Mouse (Mus musculus) CH12.LX (cell line): ENCODE measurements around the gene Gpat3. TPM values are rescaled to one million over a fixed set of nuclear protein-coding genes. Genes with fewer than 3 reads are reported as not detected.

ENCODE experiments used
- DNase-seq: peaks from one replicate; pipeline ENCODE4 v3.0.0-alpha.2; 2013; ENCODE audit errors: extremely low read depth
- H3K27ac ChIP-seq: 2 replicates; pipeline ENCODE4 v1.5.1; 2012; ENCODE audit warnings: low read depth, mild to moderate bottlenecking, control low read depth, moderate library complexity; ENCODE audit not compliant: insufficient read depth
- H3K27me3 ChIP-seq: replicated peaks from 2 replicates; pipeline ENCODE3; 2012; ENCODE audit warnings: inconsistent platforms
- H3K36me3 ChIP-seq, 2 experiments: replicated peaks in 1 of 2; 2 replicates each; pipeline versions ENCODE3 to v1.6.1; 2012; ENCODE audit warnings: inconsistent platforms in 1 of 2, low read length in 1 of 2, mild to moderate bottlenecking in 1 of 2, mixed read lengths in 1 of 2, moderate library complexity in 1 of 2; ENCODE audit not compliant: control insufficient read depth in 1 of 2, insufficient read depth in 1 of 2
- H3K4me1 ChIP-seq, 2 experiments: 2 replicates each; pipeline ENCODE4 v1.6.1; 2012; ENCODE audit warnings: inconsistent platforms in 1 of 2, moderate library complexity in 1 of 2; ENCODE audit not compliant: insufficient read depth in 2 of 2, control insufficient read depth in 1 of 2
- H3K4me2 ChIP-seq: 2 replicates; pipeline ENCODE4 v1.6.1; 2012; ENCODE audit warnings: low read depth, mild to moderate bottlenecking, control low read depth; ENCODE audit not compliant: poor library complexity, insufficient read depth, severe bottlenecking
- H3K4me3 ChIP-seq, 3 experiments: fragments of 150-350 bp in 1 of 3; sonication (generic) in 1 of 3; replicated peaks in 1 of 3; 2 replicates each; pipeline versions ENCODE3 to v1.5.1; 2011 to 2012; ENCODE audit warnings: low read depth in 2 of 3, low read length in 2 of 3, mild to moderate bottlenecking in 2 of 3, moderate library complexity in 2 of 3, control low read depth in 1 of 3, improper control_type of control experiment in 1 of 3, inconsistent platforms in 1 of 3, mixed read lengths in 1 of 3; ENCODE audit not compliant: poor library complexity in 1 of 3
- H3K79me2 ChIP-seq: replicated peaks from 2 replicates; pipeline ENCODE4 v1.6.1; 2012; ENCODE audit warnings: mild to moderate bottlenecking, moderate library complexity; ENCODE audit not compliant: control insufficient read depth, poor library complexity, insufficient read depth, severe bottlenecking; ENCODE audit errors: extremely low read depth
- H3K9ac ChIP-seq: 2 replicates; pipeline ENCODE4 v1.6.1; 2012; ENCODE audit warnings: low read depth, mild to moderate bottlenecking, control low read depth, moderate library complexity; ENCODE audit not compliant: insufficient read depth
- H3K9me3 ChIP-seq: replicated peaks from 2 replicates; pipeline ENCODE3; 2012; ENCODE audit warnings: low read length, inconsistent platforms, mixed read lengths
- CHD1 ChIP-seq: IDR thresholded peaks from 2 replicates; pipeline ENCODE4 v1.6.1; 2012; ENCODE audit warnings: low read depth, low read length, improper control_type of control experiment, inconsistent platforms
- CHD2 ChIP-seq: IDR thresholded peaks from 2 replicates; pipeline ENCODE4 v1.6.1; 2011; ENCODE audit warnings: low read length, improper control_type of control experiment
- CTCF ChIP-seq, 2 experiments: IDR thresholded peaks in 1 of 2; conservative IDR thresholded peaks in 1 of 2; 2 replicates each; pipeline ENCODE4 v1.5.1; 2011 to 2012; ENCODE audit warnings: low read depth in 2 of 2, low read length in 2 of 2, improper control_type of control experiment in 1 of 2, inconsistent platforms in 1 of 2, mild to moderate bottlenecking in 1 of 2, moderate library complexity in 1 of 2
- EP300 ChIP-seq: IDR thresholded peaks from 2 replicates; pipeline ENCODE4 v1.6.1; 2011; ENCODE audit warnings: low read length, improper control_type of control experiment
- ETS1 ChIP-seq: conservative IDR thresholded peaks from 2 replicates; pipeline ENCODE4 v1.6.1; 2012; ENCODE audit warnings: low read depth, mild to moderate bottlenecking, inconsistent platforms, low read length, improper control_type of control experiment, moderate library complexity
- HCFC1 ChIP-seq: IDR thresholded peaks from 2 replicates; pipeline ENCODE4 v1.6.1; 2012; ENCODE audit warnings: low read depth, mild to moderate bottlenecking, inconsistent platforms, low read length, improper control_type of control experiment
- IRF4 ChIP-seq: IDR thresholded peaks from 2 replicates; pipeline ENCODE4 v1.6.1; 2014; ENCODE audit warnings: low read depth, mild to moderate bottlenecking, inconsistent platforms, low read length, improper control_type of control experiment
- MAX ChIP-seq: IDR thresholded peaks from 2 replicates; pipeline ENCODE4 v1.6.1; 2011; ENCODE audit warnings: low read length, improper control_type of control experiment
- MEF2A ChIP-seq: IDR thresholded peaks from 2 replicates; pipeline ENCODE4 v1.6.1; 2014; ENCODE audit warnings: low read depth, mild to moderate bottlenecking, inconsistent platforms, low read length, improper control_type of control experiment, borderline replicate concordance
- MYC ChIP-seq: IDR thresholded peaks from 2 replicates; pipeline ENCODE4 v1.6.1; 2011; ENCODE audit warnings: low read depth, mild to moderate bottlenecking, improper control_type of control experiment, low read length
- NELFE ChIP-seq: IDR thresholded peaks from 2 replicates; pipeline ENCODE4 v1.6.1; 2011; ENCODE audit warnings: low read depth, low read length, improper control_type of control experiment
- NRF1 ChIP-seq: IDR thresholded peaks from 2 replicates; pipeline ENCODE4 v1.6.1; 2014; ENCODE audit warnings: low read depth, mild to moderate bottlenecking, inconsistent platforms, low read length, improper control_type of control experiment, moderate library complexity
- PAX5 ChIP-seq: IDR thresholded peaks from 2 replicates; pipeline ENCODE4 v1.6.1; 2012; ENCODE audit warnings: low read length, inconsistent platforms, mixed read lengths
- POLR2A ChIP-seq: IDR thresholded peaks from 2 replicates; pipeline ENCODE4 v1.6.1; 2011; ENCODE audit warnings: low read depth, mild to moderate bottlenecking, improper control_type of control experiment, low read length
- POLR2AphosphoS2 ChIP-seq: IDR thresholded peaks from 2 replicates; pipeline ENCODE4 v1.6.1; 2011; ENCODE audit warnings: low read depth, low read length, improper control_type of control experiment
- RAD21 ChIP-seq: IDR thresholded peaks from 2 replicates; pipeline ENCODE4 v1.6.1; 2011; ENCODE audit warnings: low read depth, mild to moderate bottlenecking, low read length, improper control_type of control experiment, moderate library complexity
- RCOR1 ChIP-seq: conservative IDR thresholded peaks from 2 replicates; pipeline ENCODE4 v1.6.1; 2012; ENCODE audit warnings: low read depth, mild to moderate bottlenecking, inconsistent platforms, low read length, improper control_type of control experiment
- SIN3A ChIP-seq: IDR thresholded peaks from 2 replicates; pipeline ENCODE4 v1.6.1; 2012; ENCODE audit warnings: low read length, improper control_type of control experiment, inconsistent platforms
- SMC3 ChIP-seq: IDR thresholded peaks from 2 replicates; pipeline ENCODE4 v1.6.1; 2011; ENCODE audit warnings: low read depth, low read length, improper control_type of control experiment
- UBTF ChIP-seq: IDR thresholded peaks from 2 replicates; pipeline ENCODE4 v1.6.1; 2012; ENCODE audit warnings: low read depth, mild to moderate bottlenecking, inconsistent platforms, low read length, improper control_type of control experiment, moderate library complexity
- USF1 ChIP-seq: IDR thresholded peaks from 2 replicates; pipeline ENCODE4 v1.6.1; 2014; ENCODE audit warnings: low read depth, mild to moderate bottlenecking, inconsistent platforms, low read length, improper control_type of control experiment
- ZC3H11A ChIP-seq: IDR thresholded peaks from 2 replicates; pipeline ENCODE4 v1.6.1; 2012; ENCODE audit warnings: low read depth, mild to moderate bottlenecking, inconsistent platforms, low read length, improper control_type of control experiment
- dilution Hi-C: fragments of 300-500 bp; cut with MboI; formaldehyde crosslinking; loops from 2 replicates; pipeline ENCODE4 v1.14.3; 2020; ENCODE audit warnings: low sequenced_read_pairs; ENCODE audit not compliant: extremely low pct_unique_long_range_greater_than_20kb, extremely low pct_ligation_motif_present
- in situ Hi-C: fragments of 300-500 bp; cut with MboI; formaldehyde crosslinking; loops from 3 replicates; pipeline ENCODE4 v1.14.3; 2019; ENCODE audit warnings: low sequenced_read_pairs, low pct_ligation_motif_present, low pct_unique_long_range_greater_than_20kb, mixed read lengths
- polyA plus RNA-seq: library from polyadenylated mRNA; unstranded; fragments of >175 nt; gene quantifications from 2 replicates; pipeline ENCODE4 v1.2.1, GENCODE M21; 2012; ENCODE audit warnings: low read depth; ENCODE audit not compliant: insufficient read length
- total RNA-seq, 2 experiments: library from RNA; depleted of rRNA; stranded (reverse); fragments of 300-350 nt in 1 of 2; fragments of >200 nt in 1 of 2; gene quantifications; 2 replicates each; pipeline ENCODE4 v1.2.3; 2012 to 2014

Gpat3 gene
- total and polyA plus RNA-seq, 3 experiments = 0.68 to 1.5 (median 1.2) TPM

- TF ChIP-seq CTCF (conservative IDR thresholded peaks at IDR 0.05 in 1 of 2, IDR thresholded peaks at IDR 0.05 in 1 of 2; ENCODE audit: low read depth in 2 of 2, low read length in 2 of 2) = no peak
- TF ChIP-seq IRF4 = peak; percentile 78
- 0 out of 2 replicates have a peak, but pooled peaks have one; percentile 43 for TF ChIP-seq CHD1
- peak; percentile 72 for TF ChIP-seq NELFE
- no peak for TF ChIP-seq ZC3H11A
- peak; percentile 56 for TF ChIP-seq NRF1
- TF ChIP-seq ETS1 = peak; percentile 51
- no peak for TF ChIP-seq POLR2AphosphoS2
- peak; percentile 98 for TF ChIP-seq USF1
- no peak for TF ChIP-seq RAD21
- TF ChIP-seq, all 38 proteins: peak for 24
These were observed 47.2 kb upstream of the Gpat3 start, which contains the start of the genes Helq and Mrps18c (continued) for GRCm38 (mm10) chr5:100798165-100798860.

DNA sequence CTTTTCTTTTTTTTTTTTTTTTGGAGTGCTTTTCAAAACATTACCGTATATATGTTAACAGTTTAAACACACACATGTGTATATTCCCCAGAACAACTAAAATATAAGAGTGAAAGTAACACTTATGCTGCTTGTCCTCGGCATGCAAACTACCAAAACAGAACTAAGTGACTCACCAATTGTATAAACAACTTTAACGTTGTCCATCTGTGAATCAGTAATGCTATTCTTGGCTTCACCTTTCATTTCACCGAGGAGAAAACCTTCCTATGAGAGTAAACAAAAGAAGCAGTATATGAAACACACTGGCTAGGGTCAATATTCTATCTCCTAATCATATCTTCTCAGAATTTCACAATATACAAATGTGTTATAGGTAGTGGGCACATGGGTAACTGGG is 27.2 kb upstream of the Gpat3 start:
- no peak overlapping the region for H3K4me2 ChIP-seq
- peaks cover 26 to 46% of the 10 kb centered on the region in 2 experiments for H3K36me3 ChIP-seq
- H3K4me3 ChIP-seq = no peak overlapping the region
- H3K79me2 ChIP-seq = peaks cover 25% of the 10 kb centered on the region
- in situ Hi-C loops = no loop called here
- DNase-seq = no peak
- H3K9ac ChIP-seq = no peak overlapping the region
- peaks cover 3% of the 10 kb centered on the region for H3K9me3 ChIP-seq
- dilution Hi-C loops = no loop called here
- H3K4me1 ChIP-seq = peaks cover 2 to 17% of the 10 kb centered on the region in 2 experiments; a peak in 2 of 4 replicates
- no peaks in the 10 kb centered on the region for H3K27me3 ChIP-seq
- TF ChIP-seq MYC (no peak), POLR2A (no peak), RCOR1 (no peak), RAD21 (no peak), EP300 (no peak), MEF2A (no peak), NRF1 (no peak), SIN3A (no peak), ETS1 (no peak), UBTF (no peak), CHD2 (no peak), NELFE (no peak), CTCF (conservative IDR thresholded peaks at IDR 0.05 in 1 of 2, IDR thresholded peaks at IDR 0.05 in 1 of 2; ENCODE audit: low read depth in 2 of 2, low read length in 2 of 2) (no peak), MAX (no peak), PAX5 (no peak), IRF4 (no peak), SMC3 (no peak), HCFC1 (no peak)
- no peak overlapping the region for H3K27ac ChIP-seq
